Mouse (Mus musculus): ENCODE measurements at regions not wholly inside any gene's neighbourhood (a gene's known extent, or its start where the extent isn't known, plus 50 kb on each side); places are given as distances from the start of the nearest gene placed in this dataset.

- peak; percentile 3 to 10 for DNase-seq (ENCODE audit: low spot score in 2 of 2)
Measured at GRCm38 (mm10) chr4:105555941-105556340, 233.7 kb upstream of the Gm12728 start.

- no peak for DNase-seq (ENCODE audit: low spot score in 2 of 2)
Measured at GRCm38 (mm10) chr4:105557396-105557795, 232.3 kb upstream of the Gm12728 start.

GRCm38 (mm10) chr4:105560055-105560454 is 229.6 kb upstream of the Gm12728 start:
- DNase-seq (ENCODE audit: low spot score in 2 of 2), result no peak

- DNase-seq (ENCODE audit: low spot score in 2 of 2), result no peak
Measured at GRCm38 (mm10) chr4:105560781-105561180, 228.9 kb upstream of the Gm12728 start.

GRCm38 (mm10) chr4:105561611-105562010 is 228.1 kb upstream of the Gm12728 start:
- DNase-seq (ENCODE audit: low spot score in 2 of 2), result no peak

GRCm38 (mm10) chr4:105565796-105566195 is 223.9 kb upstream of the Gm12728 start:
- DNase-seq (ENCODE audit: low spot score in 2 of 2), result no peak

GRCm38 (mm10) chr4:105566513-105567457 is 222.9 kb upstream of the Gm12728 start:
- no peak for DNase-seq (ENCODE audit: low spot score in 2 of 2)

GRCm38 (mm10) chr4:105569671-105570070 is 220.0 kb upstream of the Gm12728 start:
- no peak for DNase-seq (ENCODE audit: low spot score in 2 of 2)

GRCm38 (mm10) chr4:105575550-105575949 is 214.1 kb upstream of the Gm12728 start:
- no peak for DNase-seq (ENCODE audit: low spot score in 2 of 2)

GRCm38 (mm10) chr4:105580987-105581386 is 208.7 kb upstream of the Gm12728 start:
- no peak for DNase-seq (ENCODE audit: low spot score in 2 of 2)

GRCm38 (mm10) chr4:105584329-105584925 is 205.2 kb upstream of the Gm12728 start:
- no peak for DNase-seq (ENCODE audit: low spot score in 2 of 2)

- no peak for DNase-seq (ENCODE audit: low spot score in 2 of 2)
Measured at GRCm38 (mm10) chr4:105603661-105604060, 186.0 kb upstream of the Gm12728 start.

GRCm38 (mm10) chr4:105604607-105605006 is 185.1 kb upstream of the Gm12728 start:
- DNase-seq (ENCODE audit: low spot score in 2 of 2), result no peak

GRCm38 (mm10) chr4:105606731-105607130 is 182.9 kb upstream of the Gm12728 start:
- DNase-seq (ENCODE audit: low spot score in 2 of 2), result no peak

- no peak for DNase-seq (ENCODE audit: low spot score in 2 of 2)
Measured at GRCm38 (mm10) chr4:105610917-105611316, 178.8 kb upstream of the Gm12728 start.

- no peak for DNase-seq (ENCODE audit: low spot score in 2 of 2)
Measured at GRCm38 (mm10) chr4:105614390-105614789, 175.3 kb upstream of the Gm12728 start.

GRCm38 (mm10) chr4:105626371-105627320 is 163.0 kb upstream of the Gm12728 start:
- DNase-seq (ENCODE audit: low spot score in 2 of 2), result peak in 1 of 2 experiments; percentile 10

GRCm38 (mm10) chr4:105629581-105629980 is 160.1 kb upstream of the Gm12728 start:
- DNase-seq (ENCODE audit: low spot score in 2 of 2), result no peak

- no peak for DNase-seq (ENCODE audit: low spot score in 2 of 2)
Measured at GRCm38 (mm10) chr4:105630595-105631369, 158.9 kb upstream of the Gm12728 start.

GRCm38 (mm10) chr4:105632581-105633358 is 156.9 kb upstream of the Gm12728 start:
- no peak for DNase-seq (ENCODE audit: low spot score in 2 of 2)
